Mouse (Mus musculus) liver, adult 2 months (tissue): ENCODE data around the gene Ifi211. TPM values are rescaled to one million over a fixed set of nuclear protein-coding genes. Genes with fewer than 3 reads are reported as not detected.
"Not testable (repeated sequence)": the region's sequence is repeated elsewhere in the genome, so short reads cannot be mapped to it uniquely, and the experiment has no call there.

ENCODE experiments used
- DNase-seq: peaks from one replicate; pipeline ENCODE4 v3.0.0-alpha.2; 2011; ENCODE audit warnings: low read depth, low spot score; ENCODE audit errors: extremely low read depth
- H3K27ac ChIP-seq: fragments of 200-500 bp; replicated peaks from 2 replicates; pipeline ENCODE4 v1.5.1; 2012; ENCODE audit warnings: low read depth, mild to moderate bottlenecking, control low read depth, inconsistent platforms, low read length; ENCODE audit not compliant: insufficient read depth
- H3K27me3 ChIP-seq: fragments of 200-500 bp; 2 replicates; pipeline ENCODE4 v1.6.1; 2012; ENCODE audit warnings: mild to moderate bottlenecking, moderate library complexity, low read length, inconsistent platforms; ENCODE audit not compliant: control insufficient read depth, insufficient read depth
- H3K36me3 ChIP-seq: fragments of 200-500 bp; 2 replicates; pipeline ENCODE4 v1.6.1; 2012; ENCODE audit warnings: low read length, inconsistent platforms; ENCODE audit not compliant: control insufficient read depth, insufficient read depth
- H3K4me1 ChIP-seq: fragments of 200-500 bp; 2 replicates; pipeline ENCODE4 v1.6.1; 2011; ENCODE audit warnings: low read length; ENCODE audit not compliant: control insufficient read depth, insufficient read depth
- H3K4me3 ChIP-seq: fragments of 200-500 bp; 2 replicates; pipeline ENCODE4 v1.5.1; 2011; ENCODE audit warnings: low read depth, mild to moderate bottlenecking, control low read depth, low read length, moderate library complexity; ENCODE audit not compliant: insufficient read depth
- H3K79me2 ChIP-seq: fragments of 200-500 bp; 2 replicates; pipeline ENCODE4 v1.6.1; 2012; ENCODE audit warnings: inconsistent platforms, mild to moderate bottlenecking, low read length, moderate library complexity; ENCODE audit not compliant: control insufficient read depth, insufficient read depth
- H3K9ac ChIP-seq: fragments of 200-500 bp; 2 replicates; pipeline ENCODE4 v1.6.1; 2012; ENCODE audit warnings: low read depth, mild to moderate bottlenecking, control low read depth, inconsistent platforms, low read length
- CTCF ChIP-seq: fragments of 200-500 bp; IDR thresholded peaks from 2 replicates; pipeline ENCODE4 v1.5.1; 2011; ENCODE audit warnings: low read depth, low read length, control low read depth
- POLR2A ChIP-seq: fragments of 200-500 bp; IDR thresholded peaks from 2 replicates; pipeline ENCODE4 v1.6.1; 2011; ENCODE audit warnings: low read length, control low read depth; ENCODE audit not compliant: insufficient read depth; ENCODE audit errors: extremely low read depth
- WGBS: fragments of 180-500 bp; shearing (Covaris S2); methylation state at CpG from one replicate; pipeline ENCODE4 v1.1.7; 2018; 5-methylcytosine and 5-hydroxymethylcytosine counted together
- polyA plus RNA-seq: library from polyadenylated mRNA; depleted of rRNA; stranded (reverse); fragments of >200 nt; gene quantifications from 2 replicates; pipeline ENCODE4 v1.2.3, GENCODE M21; 2012
- total RNA-seq: library from RNA; depleted of rRNA; stranded (reverse); fragments of >200 nt; gene quantifications from 2 replicates; pipeline ENCODE4 v1.2.3, GENCODE M21; 2014

Ifi211 gene
- total and polyA plus RNA-seq, 2 experiments, result 0.27 to 3.9 TPM

- H3K4me1 ChIP-seq, H3K36me3 ChIP-seq, H3K27me3 ChIP-seq, H3K79me2 ChIP-seq: not testable (repeated sequence)
- DNase-seq, result peak; percentile 8
- Histone ChIP-seq H3K4me3 (peak within 1 kb of the TSS; percentile 47), H3K9ac (peak within 1 kb of the TSS; percentile 51), H3K27ac (peak within 1 kb of the TSS; percentile 65)
- WGBS, result 41% methylated on average over 3 of the region's 3 CpGs
These were observed 29.3 kb upstream of the Ifi211 start, which contains the start of the genes Mndal and Ifi203 for GRCm38 (mm10) chr1:173941924-173942779. Mndal (minus strand) TSS chr1:173942491. Ifi203 (minus strand) TSS chr1:173942672.

DNA sequence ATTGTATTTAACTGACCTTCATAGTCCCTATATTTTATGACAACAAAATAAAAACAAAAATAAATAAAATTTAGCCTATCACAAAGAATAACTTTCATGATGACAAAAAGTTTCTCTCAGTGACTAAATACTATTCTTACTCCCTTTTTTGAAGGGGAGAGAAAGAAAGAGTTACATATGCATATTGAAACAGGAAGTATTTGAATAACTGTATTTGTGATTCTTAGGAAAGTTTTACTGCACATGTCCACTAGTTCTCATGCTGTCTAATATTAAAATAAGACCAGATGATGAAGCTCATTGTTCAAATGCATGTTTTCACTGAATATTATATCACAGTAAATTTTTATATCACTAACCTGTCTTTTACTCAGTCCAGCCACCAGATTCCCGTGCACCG lies 28.7 kb upstream of the Ifi211 start:
- not testable (repeated sequence) for H3K79me2 ChIP-seq, DNase-seq, H3K27me3 ChIP-seq, H3K36me3 ChIP-seq, H3K4me1 ChIP-seq
- peak overlapping the region; percentile 47 for H3K4me3 ChIP-seq
- peak overlapping the region; percentile 51 for H3K9ac ChIP-seq
- WGBS, result 67% methylated on average over 2 of the region's 2 CpGs
- H3K27ac ChIP-seq, result peak overlapping the region; percentile 48; the same call in 1 of the 2 replicates

DNA sequence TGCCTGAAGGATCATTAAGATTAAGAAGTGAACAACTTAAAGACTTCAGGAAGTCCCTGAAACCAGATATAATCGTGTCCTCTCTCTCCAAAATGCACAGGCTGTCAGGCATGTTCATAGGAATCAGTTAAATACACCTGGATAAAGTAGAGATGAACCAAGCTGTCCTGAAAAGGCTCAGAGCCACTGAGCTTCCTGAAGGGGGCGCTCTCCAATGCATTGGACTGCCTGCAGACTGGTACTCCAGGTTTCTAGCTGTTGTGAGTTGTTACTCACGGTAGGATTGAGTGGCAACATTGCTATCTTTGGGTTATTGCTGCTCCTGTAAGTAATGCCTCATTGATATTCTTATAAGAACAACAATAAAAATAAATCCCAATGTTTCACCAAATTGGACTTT lies 6.4 kb upstream of the Ifi211 start:
- H3K27ac ChIP-seq, DNase-seq, H3K36me3 ChIP-seq, H3K27me3 ChIP-seq, H3K4me1 ChIP-seq, H3K4me3 ChIP-seq, H3K9ac ChIP-seq, H3K79me2 ChIP-seq: not testable (repeated sequence)
- WGBS, result 43% methylated on average over 3 of the region's 3 CpGs

DNA sequence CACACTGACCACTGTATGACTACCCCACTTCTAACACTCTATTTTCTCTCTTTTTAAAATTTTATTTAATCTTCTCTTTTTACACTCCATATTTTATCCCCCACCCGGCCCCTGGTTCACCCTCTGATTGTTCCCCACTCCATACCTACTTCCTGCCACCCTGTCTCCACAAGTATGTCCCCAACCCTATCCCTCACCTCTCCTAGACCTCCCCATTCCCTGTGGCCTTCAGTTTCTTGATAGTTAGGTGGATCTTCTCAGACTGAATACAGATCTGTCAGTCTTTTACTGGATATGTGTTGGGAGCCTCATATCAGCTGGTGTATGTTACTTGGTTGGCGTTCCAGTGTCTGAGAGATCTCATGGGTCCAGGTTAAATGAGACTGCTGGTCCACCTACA lies 1.7 kb upstream of the Ifi211 start:
- TF ChIP-seq CTCF (no peak), POLR2A (no peak)
- no peak overlapping the region for H3K4me3 ChIP-seq
- no peak overlapping the region for H3K9ac ChIP-seq
- H3K27ac ChIP-seq, result no peak overlapping the region
- no peaks in the 10 kb centered on the region for H3K36me3 ChIP-seq
- DNase-seq, result no peak
- H3K79me2 ChIP-seq, result no peaks in the 10 kb centered on the region
- no peaks in the 10 kb centered on the region for H3K27me3 ChIP-seq
- H3K4me1 ChIP-seq, result no peaks in the 10 kb centered on the region; the same call in 1 of the 2 replicates
- WGBS, result 74% methylated on average over 2 of the region's 2 CpGs

DNA sequence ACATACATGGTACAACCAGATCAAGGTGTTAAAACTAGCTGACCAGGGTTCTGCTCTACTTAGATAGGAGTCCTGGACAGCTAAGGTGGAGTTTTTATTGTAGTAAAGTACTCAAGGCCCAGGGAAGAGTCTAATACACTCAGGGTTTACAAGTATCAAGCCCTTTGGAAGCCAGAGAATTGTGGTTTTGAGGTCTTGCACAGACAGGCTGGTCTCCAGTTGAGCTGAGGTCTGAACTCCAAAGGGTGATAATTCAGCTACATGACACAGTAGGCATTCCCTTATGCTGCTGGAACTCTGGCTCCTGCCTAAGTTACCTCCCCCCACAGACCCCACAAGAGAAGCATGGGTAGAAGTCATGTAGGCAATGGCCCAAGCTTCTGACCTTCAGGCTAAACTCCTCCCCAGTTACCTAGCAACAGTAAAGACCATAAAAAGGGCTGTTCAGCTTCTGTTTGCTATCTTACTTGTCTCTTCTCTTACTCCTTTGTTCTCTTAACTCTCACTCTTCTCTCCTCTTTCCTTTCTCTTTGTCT lies 478 bp upstream of the Ifi211 start:
- not testable (repeated sequence) for H3K36me3 ChIP-seq, H3K27me3 ChIP-seq, H3K4me3 ChIP-seq, H3K79me2 ChIP-seq, H3K27ac ChIP-seq, DNase-seq, H3K9ac ChIP-seq, H3K4me1 ChIP-seq

DNA sequence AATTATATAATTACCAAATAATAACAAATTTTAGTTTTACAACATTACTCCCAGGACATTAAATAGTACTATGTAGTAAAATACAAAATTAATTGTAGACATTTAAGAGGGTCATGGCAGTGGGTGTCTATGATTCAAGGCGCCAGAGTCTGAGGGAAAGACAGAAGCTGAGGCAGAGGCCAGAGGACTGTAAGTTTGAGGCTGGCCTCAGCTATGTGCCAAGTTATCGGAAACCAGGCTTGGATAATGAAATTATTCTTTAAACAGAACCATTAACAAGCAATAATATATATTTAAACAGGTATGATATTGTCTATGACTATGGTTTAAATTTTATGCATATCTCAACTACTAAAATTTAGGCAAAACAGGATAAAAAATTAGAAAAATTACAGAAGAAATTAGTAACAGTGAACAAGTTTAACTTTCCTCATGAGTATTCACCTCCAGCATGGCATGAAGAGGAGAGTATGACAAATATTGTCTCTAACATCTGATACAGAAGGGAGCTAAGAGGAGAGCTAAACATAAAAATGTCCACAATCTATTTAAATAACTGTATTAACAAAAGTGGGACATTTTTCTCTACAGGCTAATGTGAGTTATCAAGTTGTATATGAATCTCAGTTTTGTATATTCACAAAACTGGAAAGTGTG lies 910 bp downstream of the Ifi211 start:
- no peaks in the 10 kb centered on the region for H3K36me3 ChIP-seq
- WGBS, result 70% methylated on average over 2 of the region's 2 CpGs
- no peak overlapping the region for H3K4me3 ChIP-seq
- H3K79me2 ChIP-seq, result no peaks in the 10 kb centered on the region
- no peaks in the 10 kb centered on the region; the same call in 1 of the 2 replicates for H3K4me1 ChIP-seq
- H3K9ac ChIP-seq, result no peak overlapping the region
- TF ChIP-seq CTCF (no peak), POLR2A (no peak)
- H3K27ac ChIP-seq, result no peak overlapping the region
- no peak for DNase-seq
- no peaks in the 10 kb centered on the region for H3K27me3 ChIP-seq

DNA sequence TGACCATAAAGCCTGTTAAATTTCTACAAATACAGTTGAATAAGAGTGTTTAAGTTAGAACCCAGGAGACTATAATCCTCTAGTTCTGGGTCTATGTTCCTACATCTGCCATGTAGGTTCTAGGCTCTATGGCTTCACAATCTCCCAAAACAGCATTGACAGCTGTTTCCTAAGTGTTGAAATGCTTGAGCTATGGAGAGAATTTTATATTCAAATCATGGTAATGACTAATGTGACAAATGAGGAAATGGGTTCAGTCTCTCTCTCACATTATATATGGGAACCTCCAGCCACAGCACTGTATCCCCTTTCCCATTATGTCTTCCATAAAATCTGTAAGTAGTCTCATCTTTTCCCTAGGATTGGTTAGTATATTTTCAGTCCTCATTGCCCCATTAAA lies 4.5 kb downstream of the Ifi211 start:
- H3K4me3 ChIP-seq, H3K79me2 ChIP-seq, H3K4me1 ChIP-seq, H3K9ac ChIP-seq, H3K27ac ChIP-seq, H3K36me3 ChIP-seq, H3K27me3 ChIP-seq, DNase-seq: not testable (repeated sequence)

GRCm38 (mm10) chr1:173905885-173906284 lies 7.0 kb downstream of the Ifi211 start:
- H3K9ac ChIP-seq, H3K27ac ChIP-seq, H3K4me1 ChIP-seq, H3K27me3 ChIP-seq, H3K36me3 ChIP-seq, H3K4me3 ChIP-seq, H3K79me2 ChIP-seq, DNase-seq: not testable (repeated sequence)
- 82% methylated on average over 4 of the region's 4 CpGs for WGBS
